Mouse (Mus musculus): Measurements from ENCODE around the gene Hoxa9. TPM values are rescaled to one million over a fixed set of nuclear protein-coding genes. Genes with fewer than 3 reads are reported as not detected.

Hoxa9 gene
- polyA plus RNA-seq, 1 experiment from 2014 or later = 1.3 TPM

DNA sequence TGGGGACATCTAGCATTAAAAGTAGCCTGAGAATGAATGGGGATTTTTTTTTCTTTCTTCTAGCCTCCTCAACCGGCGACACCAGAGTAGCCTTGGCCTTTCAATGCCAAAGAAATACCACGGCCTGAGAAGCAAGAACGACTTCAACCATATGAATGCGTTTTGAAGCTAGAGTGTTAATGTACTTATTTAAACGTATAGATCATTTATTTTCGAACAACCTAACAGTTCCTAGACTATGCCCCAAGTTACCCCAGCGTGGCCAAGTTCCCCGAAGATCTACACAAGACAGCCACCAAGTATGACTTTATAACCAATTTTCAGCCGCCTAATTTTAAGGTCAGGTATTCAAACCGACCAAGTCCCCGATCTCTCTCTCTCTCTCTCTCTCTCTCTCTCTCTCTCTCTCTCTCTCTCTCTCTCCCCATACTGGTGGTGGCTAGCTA, 10.0 kb downstream of the Hoxa9 start:
- H3K9ac ChIP-seq = no peak overlapping the region

DNA sequence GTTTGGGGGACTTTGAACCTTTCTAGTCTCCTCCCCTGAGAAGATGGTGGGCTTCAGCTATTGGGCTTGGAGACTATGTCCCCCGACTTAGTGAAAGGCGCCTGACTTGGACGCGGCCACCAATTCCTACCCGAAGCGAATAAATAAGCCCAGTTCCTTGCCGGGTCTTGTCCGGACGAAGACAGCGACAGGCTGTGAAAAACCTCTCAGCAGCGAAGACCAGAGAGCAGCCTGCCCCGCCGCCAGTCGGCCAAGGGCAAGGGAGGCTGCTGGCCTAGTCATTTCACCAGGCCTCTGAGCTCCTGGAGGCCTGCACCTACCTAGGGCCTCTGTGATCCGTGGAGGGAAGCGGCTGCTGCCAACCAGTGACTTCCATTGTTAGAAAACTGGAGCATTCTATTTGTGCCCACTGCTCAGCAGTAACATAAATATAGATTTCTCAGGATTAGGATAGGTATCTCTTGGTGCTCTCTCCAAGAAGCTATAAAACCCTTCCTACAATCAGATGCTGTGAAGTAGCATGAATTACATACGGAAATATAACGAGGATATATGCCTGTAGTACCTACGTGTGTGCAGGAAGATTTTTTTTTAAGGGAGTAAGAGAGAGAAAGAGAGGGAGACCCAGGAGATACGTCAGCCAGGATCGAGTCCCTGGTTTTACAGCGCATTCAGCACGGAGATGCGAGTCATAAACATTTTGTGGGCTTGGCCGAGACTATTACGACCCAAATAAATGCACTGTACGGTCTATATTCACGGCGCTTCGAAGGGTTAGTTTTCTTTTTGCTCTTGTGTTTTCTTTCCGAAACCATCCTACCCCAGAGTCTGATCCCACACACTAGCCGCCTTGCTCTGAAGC, 10.7 kb downstream of the Hoxa9 start:
- no peaks in the 10 kb centered on the region for H3K9me3 ChIP-seq
- peaks cover 21% of the 10 kb centered on the region for H3K4me1 ChIP-seq (replicated peaks)
- no peaks in the 10 kb centered on the region for H3K36me3 ChIP-seq
- WGBS = 13% methylated on average over 32 of the region's 32 CpGs
- ATAC-seq (ENCODE audit: low FRiP score) = no peak
- H3K27ac ChIP-seq = no peak overlapping the region
- no peak overlapping the region for H3K9ac ChIP-seq
- no peak overlapping the region for H3K4me2 ChIP-seq
- H3K4me3 ChIP-seq = no peak overlapping the region
- H3K27me3 ChIP-seq = peaks cover 100% of the 10 kb centered on the region

More for the DNA sequence above, 10.0 kb downstream of the Hoxa9 start:
- Histone ChIP-seq H3K27ac (no peak overlapping the region), H3K4me3 (peak overlapping the region; percentile 49; the same call in 1 of the 2 replicates), H3K4me1 (replicated peaks) (peaks cover 19% of the 10 kb centered on the region), H3K4me2 (peak overlapping the region; percentile 76), H3K36me3 (no peaks in the 10 kb centered on the region), H3K9me3 (no peaks in the 10 kb centered on the region), H3K27me3 (peaks cover 100% of the 10 kb centered on the region)
- no peak for ATAC-seq (ENCODE audit: low FRiP score)
- 8% methylated on average over 12 of the region's 12 CpGs for WGBS

GRCm38 (mm10) chr6:52219234-52219942, 11.5 kb downstream of the Hoxa9 start:
- Histone ChIP-seq H3K9me3 (no peaks in the 10 kb centered on the region), H3K4me1 (replicated peaks) (peaks cover 21% of the 10 kb centered on the region), H3K27me3 (peaks cover 100% of the 10 kb centered on the region), H3K4me3 (no peak overlapping the region), H3K36me3 (no peaks in the 10 kb centered on the region), H3K9ac (no peak overlapping the region), H3K27ac (no peak overlapping the region), H3K4me2 (no peak overlapping the region)
- WGBS = 20% methylated on average over 9 of the region's 9 CpGs
- ATAC-seq (ENCODE audit: low FRiP score) = no peak

DNA sequence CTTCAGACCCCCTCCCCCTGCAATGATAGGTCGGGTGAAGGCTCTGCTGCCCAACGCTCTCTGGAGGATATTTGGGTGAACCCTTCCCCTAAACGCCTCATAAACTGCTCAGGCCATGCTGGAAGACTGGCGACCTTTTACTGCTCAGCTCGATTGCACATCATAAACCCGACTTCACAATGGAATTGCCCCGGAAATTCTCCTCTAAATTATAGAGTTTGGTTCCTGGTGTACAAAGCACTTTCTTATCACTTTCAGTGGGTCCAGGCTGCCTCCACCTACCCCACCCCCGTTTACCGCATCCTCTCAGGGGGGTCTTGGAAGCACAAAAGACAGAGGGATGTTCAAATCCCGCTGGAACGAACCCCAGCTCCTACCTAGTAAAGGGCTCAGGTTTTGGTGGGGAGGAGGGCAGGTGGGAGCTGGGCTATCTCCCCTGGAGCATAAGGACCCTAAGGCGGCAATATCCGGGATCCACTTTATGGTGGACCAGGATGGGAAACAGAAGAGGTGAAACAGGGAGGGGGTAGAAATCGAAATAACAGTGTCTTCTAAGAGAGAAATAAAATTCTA, 12.2 kb downstream of the Hoxa9 start:
- no peak for ATAC-seq (ENCODE audit: low FRiP score)
- H3K4me2 ChIP-seq = no peak overlapping the region
- no peaks in the 10 kb centered on the region for H3K36me3 ChIP-seq
- 8% methylated on average over 14 of the region's 14 CpGs for WGBS
- no peaks in the 10 kb centered on the region for H3K9me3 ChIP-seq
- H3K9ac ChIP-seq = no peak overlapping the region
- H3K27ac ChIP-seq = no peak overlapping the region
- H3K27me3 ChIP-seq = peaks cover 100% of the 10 kb centered on the region
- no peak overlapping the region for H3K4me3 ChIP-seq
- H3K4me1 ChIP-seq (replicated peaks) = peaks cover 21% of the 10 kb centered on the region

GRCm38 (mm10) chr6:52217895-52218642, 12.8 kb downstream of the Hoxa9 start:
- no peaks in the 10 kb centered on the region for H3K9me3 ChIP-seq
- 5% methylated on average over 23 of the region's 23 CpGs for WGBS
- H3K4me2 ChIP-seq = peak overlapping the region; percentile 44
- no peak overlapping the region for H3K9ac ChIP-seq
- H3K27ac ChIP-seq = no peak overlapping the region; the same call in 1 of the 2 replicates
- no peaks in the 10 kb centered on the region for H3K36me3 ChIP-seq
- H3K27me3 ChIP-seq = peaks cover 100% of the 10 kb centered on the region
- H3K4me3 ChIP-seq = peak overlapping the region; percentile 33
- no peak for ATAC-seq (ENCODE audit: low FRiP score)
- H3K4me1 ChIP-seq (replicated peaks) = peaks cover 22% of the 10 kb centered on the region

DNA sequence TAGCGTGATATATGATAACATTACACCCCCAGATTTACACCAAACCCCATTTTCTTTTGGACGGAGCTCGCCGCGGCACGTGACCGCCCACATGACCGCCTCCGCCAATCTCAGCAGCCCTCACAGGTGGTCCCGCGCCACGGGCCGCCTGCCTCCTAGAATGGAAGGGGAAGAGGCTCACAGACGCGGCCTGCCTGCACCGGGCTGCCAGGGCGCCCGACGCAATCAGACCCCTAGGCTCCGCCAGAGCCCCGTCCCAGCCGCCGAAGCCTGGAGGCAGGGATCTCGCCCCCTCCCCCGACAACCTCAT, 13.5 kb downstream of the Hoxa9 start:
- peak overlapping the region; percentile 44 for H3K4me2 ChIP-seq
- H3K36me3 ChIP-seq = no peaks in the 10 kb centered on the region
- H3K4me1 ChIP-seq (replicated peaks) = peaks cover 28% of the 10 kb centered on the region
- no peaks in the 10 kb centered on the region for H3K9me3 ChIP-seq
- H3K27ac ChIP-seq = no peak overlapping the region
- H3K4me3 ChIP-seq = peak overlapping the region; percentile 33
- peak; percentile 46; the same call in 1 of the 2 replicates for ATAC-seq (ENCODE audit: low FRiP score)
- under 1% methylated on average over 24 of the region's 25 CpGs for WGBS
- peaks cover 100% of the 10 kb centered on the region for H3K27me3 ChIP-seq
- no peak overlapping the region for H3K9ac ChIP-seq

DNA sequence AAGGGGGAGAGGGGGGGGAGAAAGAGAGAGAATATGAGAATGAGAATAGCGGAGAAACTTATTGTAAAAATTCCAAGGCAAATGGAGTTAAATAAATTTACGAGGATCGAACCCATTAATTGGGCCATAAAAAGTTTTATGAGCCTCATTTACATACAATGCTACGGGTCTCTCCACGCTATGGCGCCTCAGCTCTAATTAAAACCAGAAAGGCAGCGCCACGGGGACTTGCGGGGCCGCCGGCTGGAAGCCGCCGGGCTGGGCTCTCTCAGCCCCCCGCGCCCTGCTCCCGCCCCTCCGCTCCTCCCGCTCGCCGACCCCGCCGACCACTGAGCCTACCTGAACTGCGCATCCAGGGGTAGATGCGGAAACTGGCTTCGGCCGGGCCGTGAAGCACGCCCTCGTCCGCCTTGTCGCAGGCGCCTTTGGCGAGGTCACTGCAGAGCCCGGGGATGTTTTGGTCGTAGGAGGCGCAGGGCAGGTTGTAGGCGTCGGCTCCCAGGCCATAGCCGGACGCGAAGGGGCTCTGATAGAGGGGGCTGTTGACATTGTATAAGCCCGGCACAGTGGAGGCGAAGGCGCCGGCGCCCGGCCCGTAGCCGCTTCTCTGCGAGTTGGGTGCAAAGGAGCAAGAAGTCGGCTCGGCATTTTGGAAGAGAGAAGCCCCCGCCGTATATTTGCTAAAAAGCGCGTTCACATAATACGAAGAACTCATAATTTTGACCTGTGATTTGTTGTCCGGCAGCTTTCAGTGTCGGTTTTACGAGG, 14.0 kb downstream of the Hoxa9 start:
- H3K9me3 ChIP-seq = no peaks in the 10 kb centered on the region
- H3K4me3 ChIP-seq = peak overlapping the region; percentile 33
- no peak for ATAC-seq (ENCODE audit: low FRiP score)
- WGBS = 2% methylated on average over 60 of the region's 60 CpGs
- H3K4me1 ChIP-seq (replicated peaks) = peaks cover 33% of the 10 kb centered on the region
- H3K36me3 ChIP-seq = no peaks in the 10 kb centered on the region
- H3K4me2 ChIP-seq = peak overlapping the region; percentile 44
- H3K27ac ChIP-seq = peak overlapping the region; percentile 48; the same call in 1 of the 2 replicates
- H3K9ac ChIP-seq = peak overlapping the region; percentile 63
- H3K27me3 ChIP-seq = peaks cover 100% of the 10 kb centered on the region

DNA sequence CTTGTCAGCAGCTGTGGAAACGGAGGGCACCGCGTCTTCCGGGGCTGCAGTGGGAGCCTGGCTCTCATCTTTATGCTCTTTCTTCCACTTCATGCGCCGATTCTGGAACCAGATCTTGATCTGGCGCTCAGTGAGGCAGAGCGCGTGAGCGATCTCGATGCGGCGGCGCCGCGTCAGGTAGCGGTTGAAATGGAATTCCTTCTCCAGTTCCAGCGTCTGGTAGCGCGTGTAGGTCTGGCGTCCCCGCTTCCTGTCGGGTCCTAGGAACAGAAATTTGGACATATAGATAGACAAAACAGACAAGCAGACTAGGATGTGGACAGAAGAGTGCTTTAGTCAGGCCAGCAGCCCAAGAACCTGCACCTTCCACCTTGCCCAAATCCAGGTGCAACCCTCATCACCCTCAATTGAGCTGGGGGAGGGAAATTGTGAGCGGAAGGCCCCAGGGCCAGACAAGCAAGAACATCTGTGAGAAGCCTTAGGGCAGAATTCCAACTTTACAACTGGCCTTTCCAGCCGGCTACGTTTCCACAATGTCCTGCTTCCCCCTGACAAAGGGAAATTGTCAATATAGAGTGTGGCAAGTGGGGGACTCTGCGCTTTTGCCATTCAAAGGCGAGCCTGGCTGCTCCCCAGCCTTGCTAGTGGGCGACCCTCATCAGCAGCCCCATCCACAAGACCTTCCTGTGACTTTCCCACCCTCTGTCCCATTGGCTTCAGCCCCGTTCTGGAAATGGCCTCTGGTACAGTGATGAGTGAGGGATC, 14.9 kb downstream of the Hoxa9 start:
- Histone ChIP-seq H3K27me3 (peaks cover 100% of the 10 kb centered on the region), H3K4me2 (peak overlapping the region; percentile 34), H3K36me3 (no peaks in the 10 kb centered on the region), H3K27ac (peak overlapping the region; percentile 42), H3K4me1 (replicated peaks) (peaks cover 32% of the 10 kb centered on the region), H3K4me3 (peak overlapping the region; percentile 33), H3K9ac (0 out of 2 replicates have a peak overlapping the region, but pooled peaks have one; percentile 11), H3K9me3 (no peaks in the 10 kb centered on the region)
- no peak for ATAC-seq (ENCODE audit: low FRiP score)
- WGBS = 2% methylated on average over 30 of the region's 30 CpGs

DNA sequence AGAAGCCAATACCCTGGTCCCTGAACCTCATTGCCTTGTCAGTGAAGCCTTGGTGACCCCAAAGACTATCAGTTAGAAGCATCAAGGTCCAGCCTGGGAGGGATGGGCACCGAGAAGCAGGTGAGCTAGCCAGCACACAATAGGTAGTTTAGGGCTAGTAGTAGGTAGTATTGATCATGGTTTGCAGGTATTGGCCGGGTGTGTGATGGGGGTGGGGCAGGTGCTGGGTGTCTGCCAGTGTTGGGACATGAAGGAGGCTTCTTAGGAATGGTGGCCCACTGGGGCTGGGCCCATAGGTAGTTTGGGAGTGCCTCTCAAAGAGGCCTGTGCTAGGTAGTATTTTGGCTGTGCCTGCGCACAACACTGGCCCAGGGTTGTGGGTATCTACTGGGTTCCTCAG, 15.8 kb downstream of the Hoxa9 start:
- ATAC-seq (ENCODE audit: low FRiP score) = no peak
- no peaks in the 10 kb centered on the region for H3K9me3 ChIP-seq
- no peak overlapping the region for H3K4me3 ChIP-seq
- H3K9ac ChIP-seq = no peak overlapping the region
- H3K36me3 ChIP-seq = no peaks in the 10 kb centered on the region
- 14% methylated on average over 3 of the region's 3 CpGs for WGBS
- H3K27me3 ChIP-seq = peaks cover 99% of the 10 kb centered on the region
- no peak overlapping the region for H3K27ac ChIP-seq
- peaks cover 32% of the 10 kb centered on the region for H3K4me1 ChIP-seq (replicated peaks)
- peak overlapping the region; percentile 34; the same call in 1 of the 2 replicates for H3K4me2 ChIP-seq

DNA sequence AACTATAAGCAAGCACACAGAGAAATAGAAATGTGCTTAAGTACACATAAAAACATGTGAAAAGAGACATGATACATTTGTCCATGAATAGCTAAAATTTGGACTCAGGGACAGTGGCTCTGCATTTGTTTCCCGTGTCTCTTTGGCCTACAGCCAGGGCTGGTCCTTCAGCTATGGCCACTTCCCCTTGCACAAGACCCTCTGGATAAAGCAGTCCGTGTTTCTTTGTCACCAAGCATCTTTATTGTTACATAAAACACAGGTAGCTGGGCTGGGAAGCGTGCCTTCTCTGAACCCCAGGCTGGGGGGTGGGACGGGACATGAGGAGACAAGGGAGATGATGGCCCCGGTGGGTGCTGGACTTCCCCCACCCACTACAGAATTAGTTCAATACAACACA, 16.6 kb downstream of the Hoxa9 start:
- peaks cover 38% of the 10 kb centered on the region for H3K4me1 ChIP-seq (replicated peaks)
- H3K9me3 ChIP-seq = no peaks in the 10 kb centered on the region
- no peak for ATAC-seq (ENCODE audit: low FRiP score)
- peaks cover 99% of the 10 kb centered on the region for H3K27me3 ChIP-seq
- 24% methylated on average over 5 of the region's 5 CpGs for WGBS
- H3K36me3 ChIP-seq = no peaks in the 10 kb centered on the region
- no peak overlapping the region for H3K4me2 ChIP-seq
- no peak overlapping the region for H3K27ac ChIP-seq
- no peak overlapping the region for H3K4me3 ChIP-seq
- H3K9ac ChIP-seq = no peak overlapping the region

All from hindbrain, embryonic 13.5 days (tissue).